In genomic region chr13:24831353-24832130, GRCm38 (mm10) we compare ENCODE assay signal across 8 mouse cellular contexts. TPM values are rescaled to one million over a fixed set of nuclear protein-coding genes. Genes with fewer than 3 reads are reported as not detected.
A peak's percentile ranks its signal among the peaks of the same experiment; 100 is the strongest.
DNase-seq lines count a peak whose midpoint lies in the region; ATAC-seq and TF ChIP-seq lines count a peak whose summit lies in the region.

TSS of gene Acot13 (minus strand) at chr13:24831540.
TSS of gene Tdp2 (plus strand) at chr13:24831679.

- peak; percentile 59; the same call in 1 of the 2 replicates for TF ChIP-seq EP300 in heart, adult 2 months (IDR thresholded peaks at IDR 0.05; ENCODE audit: insufficient read depth, low read depth, low read length)

- peak within 1 kb of the TSS; percentile 99 for H3K4me3 ChIP-seq in embryonic facial prominence, embryonic 13.5 days
- H3K4me3 ChIP-seq in heart, adult 2 months: peak within 1 kb of the TSS; percentile 93
- peak within 1 kb of the TSS; percentile 96 for H3K4me3 ChIP-seq in limb, embryonic 13.5 days
- H3K4me3 ChIP-seq in midbrain, embryonic 16.5 days (ENCODE audit: low read depth, low read length): peak within 1 kb of the TSS; percentile 61

- H3K4me1 ChIP-seq in embryonic facial prominence, embryonic 13.5 days: peaks cover 25% of the 10 kb centered on the region
- H3K4me1 ChIP-seq in heart, adult 2 months (ENCODE audit: control insufficient read depth, insufficient read depth, low read length): peaks cover 7% of the 10 kb centered on the region
- peaks cover 28% of the 10 kb centered on the region for H3K4me1 ChIP-seq in limb, embryonic 13.5 days
- H3K4me1 ChIP-seq in midbrain, embryonic 16.5 days (ENCODE audit: control insufficient read depth, insufficient read depth, low read length): peaks cover 24% of the 10 kb centered on the region

- DNase-seq in 3134 (ENCODE audit: extremely low read depth, insufficient read length, low spot score): peak; percentile 99
- peak; percentile 96 to 97 for DNase-seq in adrenal gland, postnatal 36 days
- DNase-seq in heart, adult 2 months: peak; percentile 91 to 95
- peak; percentile 94 to 95 for DNase-seq in kidney, adult 8-10 months
- peak; percentile 87 to 97 for DNase-seq in spleen, postnatal 10 days (ENCODE audit: low spot score in 2 of 2)

- peak; percentile 96 for ATAC-seq in embryonic facial prominence, embryonic 13.5 days (ENCODE audit: insufficient number of reproducible peaks, insufficient read depth, low FRiP score, low TSS enrichment, low read depth)
- peak; percentile 96 for ATAC-seq in limb, embryonic 13.5 days (ENCODE audit: low FRiP score, low read depth)
- ATAC-seq in midbrain, embryonic 16.5 days: peak; percentile 97

- H3K27me3 ChIP-seq in embryonic facial prominence, embryonic 13.5 days: no peaks in the 10 kb centered on the region
- H3K27me3 ChIP-seq in heart, adult 2 months (ENCODE audit: control insufficient read depth, insufficient read depth, low read length): no peaks in the 10 kb centered on the region
- no peaks in the 10 kb centered on the region for H3K27me3 ChIP-seq in limb, embryonic 13.5 days
- no peaks in the 10 kb centered on the region for H3K27me3 ChIP-seq in midbrain, embryonic 16.5 days (ENCODE audit: control insufficient read depth, insufficient read depth, low read depth, low read length)

- H3K9ac ChIP-seq in embryonic facial prominence, embryonic 13.5 days: peak within 1 kb of the TSS; percentile 96
- peak within 1 kb of the TSS; percentile 87 for H3K9ac ChIP-seq in heart, adult 2 months (ENCODE audit: low read depth, low read length)
- peak within 1 kb of the TSS; percentile 95 for H3K9ac ChIP-seq in limb, embryonic 13.5 days
- peak within 1 kb of the TSS; percentile 83 for H3K9ac ChIP-seq in midbrain, embryonic 16.5 days (ENCODE audit: low read depth, low read length)

- H3K27ac ChIP-seq in embryonic facial prominence, embryonic 13.5 days: peak within 1 kb of the TSS; percentile 92
- peak within 1 kb of the TSS; percentile 92 for H3K27ac ChIP-seq in heart, adult 2 months
- peak within 1 kb of the TSS; percentile 88 for H3K27ac ChIP-seq in limb, embryonic 13.5 days
- H3K27ac ChIP-seq in midbrain, embryonic 16.5 days (ENCODE audit: low read length): peak within 1 kb of the TSS; percentile 88

- under 1% methylated on average over 88 of the region's 90 CpGs for WGBS in embryonic facial prominence, embryonic 13.5 days
- under 1% methylated on average over 90 of the region's 90 CpGs for WGBS in heart, adult 2 months
- under 1% methylated on average over 85 of the region's 90 CpGs for WGBS in limb, embryonic 13.5 days
- WGBS in midbrain, embryonic 16.5 days: 0% methylated on average over 74 of the region's 90 CpGs

- intact Hi-C loops in heart, adult 2 months (cut with DNase I): loop anchor here (1.0 to 2.0 kb wide), 2 partner anchors 30 to 71 kb away; partner anchors contain the start of genes BC005537 and Gmnn

- no peaks in the 10 kb centered on the region for H3K9me3 ChIP-seq in embryonic facial prominence, embryonic 13.5 days
- no peaks in the 10 kb centered on the region for H3K9me3 ChIP-seq in limb, embryonic 13.5 days
- H3K9me3 ChIP-seq in midbrain, embryonic 16.5 days (replicated peaks; ENCODE audit: control insufficient read depth, low read length, poor library complexity, severe bottlenecking): no peaks in the 10 kb centered on the region

- H3K36me3 ChIP-seq in embryonic facial prominence, embryonic 13.5 days: 0 out of 2 replicates have a peak, but pooled peaks cover 6% of the 10 kb centered on the region
- H3K36me3 ChIP-seq in heart, adult 2 months (ENCODE audit: control insufficient read depth, insufficient read depth, low read length): peaks cover 8% of the 10 kb centered on the region
- peaks cover 7% of the 10 kb centered on the region; the same call in 1 of the 2 replicates for H3K36me3 ChIP-seq in limb, embryonic 13.5 days
- no peaks in the 10 kb centered on the region for H3K36me3 ChIP-seq in midbrain, embryonic 16.5 days (ENCODE audit: control insufficient read depth, insufficient read depth, low read length)

- peak within 1 kb of the TSS; percentile 77 for H3K4me2 ChIP-seq in embryonic facial prominence, embryonic 13.5 days
- peak within 1 kb of the TSS; percentile 87 for H3K4me2 ChIP-seq in limb, embryonic 13.5 days (replicated peaks)
- H3K4me2 ChIP-seq in midbrain, embryonic 16.5 days (ENCODE audit: low read length): peak within 1 kb of the TSS; percentile 65

- 0 out of 2 replicates have a peak, but pooled peaks cover 2% of the 10 kb centered on the region for H3K79me2 ChIP-seq in heart, adult 2 months (replicated peaks; ENCODE audit: control insufficient read depth, insufficient read depth, low read length)

- TF ChIP-seq CTCF in heart, adult 2 months (IDR thresholded peaks at IDR 0.05): no peak

- TF ChIP-seq POLR2A in heart, adult 2 months (IDR thresholded peaks at IDR 0.05; ENCODE audit: insufficient read depth, low read depth, low read length): peak; percentile 94

RNA-seq across cellular contexts. Expression of gene Acot13, which starts in this region (rescaled TPM):
- total RNA-seq in adrenal gland, postnatal 36 days (2021): 10 to 100 TPM; 68.0 to 91.6 TPM
- 72.1 and 73.8 TPM in 2 replicates for polyA plus RNA-seq in embryonic facial prominence, embryonic 13.5 days (2015; fragmentation: Nextera tagmentation; extraction: Ambion mirVana)
- total RNA-seq in heart, adult 2 months (2021): 100 to 1,000 TPM; 383 to 456 TPM
- polyA plus RNA-seq in heart, adult 2 months (2012; rRNA removed): 365 and 457 TPM in 2 replicates
- 64.2 and 66.8 TPM in 2 replicates for polyA plus RNA-seq in limb, embryonic 13.5 days (2015; fragmentation: Nextera tagmentation; extraction: Ambion mirVana)
- 49.6 and 53.3 TPM in 2 replicates for polyA plus RNA-seq in midbrain, embryonic 16.5 days (2015; fragmentation: Nextera tagmentation; extraction: Ambion mirVana)

RNA-seq across cellular contexts. Expression of gene Tdp2, which starts in this region (rescaled TPM):
- 10 to 100 TPM; 22.6 to 23.5 TPM for total RNA-seq in adrenal gland, postnatal 36 days (2021)
- polyA plus RNA-seq in embryonic facial prominence, embryonic 13.5 days (2015; fragmentation: Nextera tagmentation; extraction: Ambion mirVana): 58.8 and 59.2 TPM in 2 replicates
- total RNA-seq in heart, adult 2 months (2021): 10 to 100 TPM; 12.0 to 13.1 TPM
- 8.0 and 14.5 TPM in 2 replicates for polyA plus RNA-seq in heart, adult 2 months (2012; rRNA removed)
- polyA plus RNA-seq in limb, embryonic 13.5 days (2015; fragmentation: Nextera tagmentation; extraction: Ambion mirVana): 53.8 and 55.2 TPM in 2 replicates
- polyA plus RNA-seq in midbrain, embryonic 16.5 days (2015; fragmentation: Nextera tagmentation; extraction: Ambion mirVana): 26.5 and 32.0 TPM in 2 replicates

Comparison
In these comparisons a context has a peak if more than half of its experiments do, and no peak if none do; other contexts are left out.
1. Peak in every context shown above with its lines: DNase-seq, ATAC-seq, H3K4me3 ChIP-seq and H3K27ac ChIP-seq.
2. RNA of gene Acot13 (total RNA-seq): 383 to 456 TPM in heart, adult 2 months; 68.0 to 91.6 TPM in adrenal gland, postnatal 36 days; every median in the first group is over 4 times any median in the second.